Mouse (Mus musculus) adrenal gland (tissue): ENCODE data around the gene Drosha.
"Not testable (repeated sequence)": the region's sequence is repeated elsewhere in the genome, so short reads cannot be mapped to it uniquely, and the experiment has no call there.

Experiments used
- intact Hi-C: fragments of 180-260 bp; cut with DNase I; formaldehyde crosslinking; loops from one replicate; pipeline ENCODE4 v1.15.1; 2025
- microRNA-seq, 2 experiments: library from miRNA; unstranded; fragments of <30 nt; microRNA quantifications; one replicate each; pipeline ENCODE4; 2019

Drosha gene

GRCm38 (mm10) chr15:12923826-12924225, 99.2 kb downstream of the Drosha start:
- intact Hi-C loops = no loop called here

- intact Hi-C loops = no loop called here
These were observed 106.9 kb downstream of the Drosha start for GRCm38 (mm10) chr15:12931481-12931880.

- intact Hi-C loops = no loop called here
These were observed 111.7 kb downstream of the Drosha start for GRCm38 (mm10) chr15:12936217-12936732.

- intact Hi-C loops = not testable (repeated sequence)
These were observed 112.7 kb downstream of the Drosha start for GRCm38 (mm10) chr15:12937326-12937725.

- intact Hi-C loops = no loop called here
These were observed 116.5 kb downstream of the Drosha start for GRCm38 (mm10) chr15:12941106-12941505.

GRCm38 (mm10) chr15:12941651-12942180, 117.1 kb downstream of the Drosha start:
- intact Hi-C loops = no loop called here

- intact Hi-C loops = no loop called here
These were observed 117.8 kb downstream of the Drosha start for GRCm38 (mm10) chr15:12942424-12942823.

- intact Hi-C loops = no loop called here
These were observed 133.4 kb downstream of the Drosha start for GRCm38 (mm10) chr15:12958051-12958450.

GRCm38 (mm10) chr15:12962179-12962578, 137.6 kb downstream of the Drosha start:
- intact Hi-C loops = no loop called here

GRCm38 (mm10) chr15:12965209-12965608, 140.6 kb downstream of the Drosha start:
- intact Hi-C loops = no loop called here

GRCm38 (mm10) chr15:12968815-12969214, 144.2 kb downstream of the Drosha start:
- intact Hi-C loops = no loop called here

- intact Hi-C loops = no loop called here
These were observed 147.8 kb downstream of the Drosha start for GRCm38 (mm10) chr15:12972441-12972840.

Small RNA genes lying within 50 kb of the gene (microRNA-seq; reads per million reads assigned to microRNA genes)
- gene Gm47288 = 0 reads per million in 2 experiments
